Mouse (Mus musculus): ENCODE data around the gene Ankrd60.

Gene Ankrd60

DNA sequence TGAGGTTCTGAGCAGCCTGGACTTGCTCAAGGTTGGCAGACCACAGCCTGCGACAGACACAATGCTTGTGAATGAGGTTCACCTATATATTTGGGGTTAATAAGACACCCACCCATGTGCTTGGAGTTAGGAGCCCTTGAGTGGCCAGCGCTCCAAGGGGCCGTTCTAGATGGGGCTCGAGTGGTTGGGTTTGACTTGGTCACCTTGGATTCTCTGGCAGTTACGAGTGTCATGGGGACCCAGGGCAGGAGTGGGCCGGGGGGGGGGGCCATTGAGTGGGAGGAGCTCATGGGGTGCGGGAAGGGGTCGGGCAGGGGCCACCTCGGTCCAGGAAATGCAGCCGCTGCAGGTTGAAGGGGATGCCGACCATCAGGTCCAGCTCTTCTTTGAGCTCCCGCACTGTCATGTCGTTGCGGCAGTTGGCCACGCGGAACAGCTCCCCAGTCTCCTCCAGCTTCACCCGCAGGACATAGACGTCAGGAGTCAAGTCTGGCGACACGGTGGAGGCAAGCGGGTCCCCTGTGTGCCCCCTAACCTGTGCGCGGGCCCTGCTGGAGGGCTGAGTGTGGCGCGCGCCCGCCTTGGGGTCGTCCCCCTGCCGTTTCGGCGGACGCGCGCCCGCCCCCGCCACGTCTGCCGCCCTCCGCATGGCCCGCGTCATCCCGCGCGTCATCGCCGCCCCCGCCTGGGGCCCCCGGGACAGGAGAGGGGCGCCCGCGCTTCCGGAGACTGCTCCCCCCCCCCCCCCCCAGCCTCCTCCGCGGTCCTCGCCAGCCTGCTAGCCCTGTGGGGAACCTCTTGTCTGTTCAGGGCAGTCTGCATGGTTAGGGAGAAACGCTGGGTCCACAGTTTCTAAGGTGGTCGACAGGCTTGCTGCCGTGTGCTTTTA is at the start of gene Ankrd60:
Gene Ankrd60 (minus strand): TSS at position 697 of the 889 bp plus-strand sequence.
- peak; percentile 58 for DNase-seq

DNA sequence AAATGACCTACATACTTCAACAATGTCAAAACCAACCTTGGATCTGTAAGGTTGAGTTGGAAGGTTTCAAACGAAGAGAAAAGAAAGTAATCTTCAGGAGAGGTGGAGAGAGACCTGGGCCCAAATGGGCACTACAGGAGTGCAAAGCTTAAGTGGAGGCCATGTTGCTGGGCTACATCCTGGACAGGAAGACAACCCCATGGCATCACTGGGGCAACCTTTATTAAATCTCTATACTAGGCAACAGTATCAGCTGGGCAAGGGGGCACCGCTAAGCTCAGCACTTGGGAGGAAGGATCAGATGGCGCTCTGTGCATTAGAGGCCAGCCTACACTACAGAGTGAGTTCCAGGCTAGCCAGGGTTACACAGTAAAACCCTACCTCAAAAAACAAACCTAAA is 47.6 kb upstream of the Ankrd60 start:
- DNase-seq: no peak

DNA sequence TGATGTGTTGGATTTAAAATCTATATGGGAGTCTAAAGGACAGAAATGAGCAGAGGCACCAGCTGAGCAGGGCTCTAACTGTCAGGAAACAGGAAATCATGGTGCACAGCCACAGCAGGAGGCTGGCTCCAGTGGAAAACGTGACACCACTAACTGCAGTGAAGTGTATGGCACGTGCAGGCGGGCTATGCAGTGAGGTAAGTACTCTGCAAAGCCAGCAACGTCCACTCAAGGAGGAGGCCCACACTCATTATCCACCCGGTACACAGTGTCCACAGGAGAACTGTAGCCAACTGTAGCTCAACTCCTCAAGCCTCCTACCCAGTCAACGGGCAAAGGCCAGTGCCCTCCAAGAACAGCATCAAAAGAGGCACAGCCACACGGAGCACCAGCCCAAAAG is 46.5 kb upstream of the Ankrd60 start:
- DNase-seq: no peak

DNA sequence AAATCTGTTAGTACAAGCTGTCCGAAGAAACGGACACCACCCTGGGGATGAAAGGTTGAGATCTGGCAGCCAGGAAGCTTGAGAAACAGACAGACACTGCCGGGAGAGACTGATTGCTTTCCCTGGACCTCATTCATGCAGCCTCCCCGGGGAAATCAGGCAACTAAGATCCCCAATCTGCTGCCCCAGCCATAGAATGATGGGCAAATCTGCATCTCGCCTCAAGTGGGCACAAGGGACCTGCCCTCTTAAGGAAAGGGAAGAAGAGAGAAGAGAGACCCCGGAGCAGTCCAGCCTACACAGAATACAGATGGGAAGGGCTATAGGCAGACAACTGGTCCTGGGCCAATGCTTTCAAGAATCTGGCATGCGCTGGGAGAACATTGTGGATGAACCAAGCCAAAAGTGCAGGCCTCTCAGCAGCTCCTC is 44.0 kb upstream of the Ankrd60 start:
- DNase-seq: no peak

DNA sequence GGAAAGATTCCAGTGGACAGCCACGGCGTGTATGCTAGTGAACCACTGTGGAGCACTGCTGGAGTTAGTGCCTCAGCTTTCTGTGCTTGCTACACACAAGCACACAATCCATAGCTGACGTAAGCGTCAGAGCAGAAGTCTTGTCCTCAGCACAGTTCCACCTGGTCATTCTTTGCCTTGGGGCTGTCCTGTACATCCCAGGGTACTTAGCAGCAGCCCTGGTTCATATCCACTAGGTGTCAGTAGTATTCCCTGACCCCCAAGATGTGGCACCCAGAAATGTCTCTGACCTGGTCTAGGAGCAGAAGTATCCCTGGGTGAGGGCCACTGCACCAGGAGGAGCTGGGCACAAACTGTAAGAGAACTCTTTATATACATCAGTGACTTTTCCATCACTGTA is 42.5 kb upstream of the Ankrd60 start:
- no peak for DNase-seq

DNA sequence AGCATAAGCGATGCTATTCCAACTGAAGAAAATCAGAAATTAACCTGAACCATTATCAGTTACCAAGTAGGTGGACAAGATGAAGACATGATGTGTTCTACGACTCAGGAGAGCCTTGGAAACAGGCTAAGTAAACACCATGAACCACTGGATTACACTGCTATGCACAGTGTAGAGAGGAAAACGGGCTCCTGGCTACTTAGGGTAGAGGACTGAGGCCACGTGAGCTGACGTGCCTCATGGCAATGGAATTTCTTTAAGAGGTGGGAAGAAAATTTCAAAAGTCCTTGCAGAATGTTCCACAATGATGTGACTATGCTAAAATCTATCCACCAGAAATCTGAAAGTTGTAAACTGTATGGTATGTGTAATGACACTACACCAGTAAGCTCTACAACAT is 41.0 kb upstream of the Ankrd60 start:
- no peak for DNase-seq

DNA sequence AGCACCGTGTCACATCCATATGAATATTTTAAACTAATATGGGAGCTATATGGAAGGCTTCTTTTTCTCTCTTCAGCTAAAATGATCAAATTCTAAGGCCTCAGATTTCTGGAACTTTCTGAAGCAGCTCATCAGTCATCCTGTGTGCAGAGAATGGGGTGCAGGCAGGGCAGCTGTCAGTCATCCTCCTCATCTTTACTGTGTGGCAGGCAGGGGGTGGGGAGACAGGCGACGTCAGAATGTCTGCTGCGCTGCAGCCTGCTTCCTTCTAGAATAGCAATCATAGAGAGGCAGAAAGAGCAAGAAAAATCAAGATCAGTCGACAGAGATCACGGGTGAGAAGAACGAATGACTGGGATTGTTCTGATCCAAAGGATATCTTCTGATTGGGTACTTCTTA is 38.0 kb upstream of the Ankrd60 start:
- no peak for DNase-seq

DNA sequence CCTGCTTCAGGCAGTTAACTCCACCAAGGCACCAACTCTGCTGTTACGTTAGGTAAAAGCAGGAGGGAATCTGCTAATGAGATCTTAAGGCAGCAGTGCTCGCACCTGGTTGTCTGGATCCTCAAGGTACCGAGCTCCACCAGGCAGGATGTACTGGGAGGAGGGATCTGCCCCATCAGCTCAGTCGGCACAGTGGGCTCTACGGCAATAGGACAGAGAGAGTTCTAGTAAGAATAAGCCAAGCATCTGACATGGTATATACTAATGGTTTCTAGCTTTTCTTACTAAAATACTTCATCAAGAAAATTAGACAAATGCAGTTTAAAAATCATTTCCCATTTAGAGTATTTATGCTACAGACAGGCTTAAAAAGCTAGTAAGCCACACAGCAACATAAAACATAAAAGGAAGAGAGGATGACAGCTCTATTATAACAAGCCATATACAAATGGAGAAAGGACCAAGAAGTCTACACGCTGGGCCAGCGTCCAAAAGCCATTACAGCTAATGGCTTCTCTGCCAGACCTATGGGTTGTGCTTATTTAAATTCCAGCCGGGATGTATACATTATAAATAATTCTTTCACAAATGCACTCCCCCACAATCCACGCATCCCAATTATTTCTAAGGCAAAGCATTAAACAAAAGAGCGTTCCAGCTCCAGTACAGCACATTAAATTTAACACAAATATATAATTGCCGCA is 37.4 kb upstream of the Ankrd60 start:
- DNase-seq: no peak

DNA sequence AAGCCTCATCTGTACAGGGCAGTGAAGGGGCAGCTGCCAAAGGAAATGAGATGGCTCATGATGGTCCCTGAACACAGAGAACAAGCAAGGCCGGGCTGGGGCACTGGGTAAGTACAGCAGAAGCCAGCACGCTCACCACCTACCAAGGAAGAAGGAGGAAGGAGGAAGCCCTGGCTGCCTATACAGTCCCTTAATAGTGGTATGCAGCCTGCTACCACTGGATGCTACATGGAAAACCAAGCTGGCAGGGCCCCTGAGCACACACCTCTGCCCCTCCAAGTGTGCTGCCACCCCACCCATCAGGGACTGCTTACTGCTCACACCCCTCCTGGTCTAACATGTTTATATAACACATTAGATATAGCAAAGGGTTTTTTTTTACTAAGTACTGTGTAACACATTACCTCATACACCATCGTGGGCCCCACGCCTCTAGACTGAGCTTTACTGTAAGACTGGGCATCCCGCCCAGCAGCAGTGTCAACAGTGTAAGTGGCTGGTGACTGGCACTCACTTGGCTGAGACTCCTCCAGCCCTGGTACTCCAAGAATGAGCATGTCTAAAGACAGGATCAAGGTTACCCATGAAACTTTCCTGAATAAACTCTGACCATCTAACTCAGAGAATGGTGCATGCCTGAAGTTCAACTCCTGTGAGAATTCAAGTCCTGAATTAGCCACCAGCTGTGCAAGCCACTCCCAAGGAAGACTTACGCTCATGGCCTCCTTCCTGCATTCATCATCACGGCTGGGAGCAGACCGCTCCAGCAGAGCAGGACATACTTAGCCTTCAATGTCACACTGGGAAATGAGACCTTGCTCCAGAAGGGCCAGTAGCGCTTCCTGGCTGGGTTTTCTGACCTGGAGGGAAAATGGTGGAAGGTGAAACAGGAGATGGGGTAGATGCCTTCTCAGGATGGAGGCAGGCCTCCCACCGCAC is 30.1 kb upstream of the Ankrd60 start:
- no peak for DNase-seq

DNA sequence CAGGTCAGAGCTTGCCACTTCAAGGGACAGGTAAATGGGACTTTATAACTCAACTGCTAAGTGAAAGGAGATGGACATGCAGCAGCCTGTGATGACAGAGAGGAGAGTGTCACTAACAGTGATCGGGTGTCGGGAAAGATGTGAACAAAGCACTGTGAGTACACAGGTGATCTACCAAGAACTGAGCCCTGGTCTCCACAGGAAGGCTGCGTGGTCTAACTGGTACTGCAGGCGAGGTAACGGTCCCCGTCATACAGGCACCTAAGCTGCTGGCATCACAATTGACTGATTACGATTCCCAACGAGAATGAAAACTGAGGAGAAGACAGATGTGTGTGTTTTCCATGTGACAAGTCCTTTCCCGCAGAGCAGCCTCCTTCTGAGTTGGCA is 28.2 kb upstream of the Ankrd60 start:
- no peak for DNase-seq

DNA sequence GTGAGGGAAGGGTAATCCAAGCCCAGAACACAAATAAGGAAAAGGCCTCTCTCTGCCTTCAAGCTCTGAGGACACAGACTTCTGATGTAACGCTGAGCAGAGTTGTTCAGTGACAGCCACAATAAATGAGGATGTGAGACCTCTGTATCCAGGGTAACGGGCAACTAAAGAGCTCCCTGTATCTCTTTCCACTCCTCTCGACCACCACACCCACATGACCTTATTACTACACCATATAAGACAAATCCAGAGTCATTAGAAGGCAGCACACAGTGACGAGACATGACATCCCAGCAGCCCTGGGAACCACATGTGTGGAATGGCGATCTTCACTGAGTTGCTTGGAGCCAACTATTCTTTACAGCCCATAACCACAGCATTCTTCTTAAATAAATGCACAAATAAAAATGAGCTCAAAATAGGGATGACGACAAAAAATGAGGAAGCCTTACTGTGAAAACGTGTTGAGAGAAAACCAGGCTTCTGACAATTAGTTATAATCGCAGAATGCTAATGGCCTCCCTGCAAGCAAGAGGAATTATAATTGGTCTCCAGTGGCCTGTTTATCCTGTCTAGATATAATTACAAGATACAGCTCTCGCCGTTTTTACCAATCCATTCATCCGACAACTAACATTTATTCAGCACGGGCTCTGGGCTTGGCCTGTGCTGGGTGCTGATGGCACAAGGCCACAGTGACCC is 27.7 kb upstream of the Ankrd60 start:
- DNase-seq: peak; percentile 60

DNA sequence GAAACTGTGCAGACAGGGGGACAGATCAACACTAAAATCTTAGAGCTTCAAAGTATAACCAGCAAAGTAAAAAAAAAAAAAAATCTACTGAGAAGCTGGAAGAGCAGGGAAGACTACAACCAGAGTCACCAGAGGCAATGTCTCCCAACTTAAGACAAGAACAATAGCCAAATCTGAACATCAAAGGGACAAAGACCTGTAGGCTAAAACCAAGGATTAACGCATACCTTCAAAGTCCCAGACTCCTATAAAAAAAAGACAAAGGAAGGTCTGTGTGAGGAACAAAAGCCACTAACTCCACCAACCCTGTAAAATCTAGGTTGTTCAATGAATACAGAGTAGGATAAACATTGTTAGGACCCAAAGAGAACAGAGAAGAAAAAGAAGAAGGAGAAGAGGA is 23.7 kb upstream of the Ankrd60 start:
- DNase-seq: no peak

DNA sequence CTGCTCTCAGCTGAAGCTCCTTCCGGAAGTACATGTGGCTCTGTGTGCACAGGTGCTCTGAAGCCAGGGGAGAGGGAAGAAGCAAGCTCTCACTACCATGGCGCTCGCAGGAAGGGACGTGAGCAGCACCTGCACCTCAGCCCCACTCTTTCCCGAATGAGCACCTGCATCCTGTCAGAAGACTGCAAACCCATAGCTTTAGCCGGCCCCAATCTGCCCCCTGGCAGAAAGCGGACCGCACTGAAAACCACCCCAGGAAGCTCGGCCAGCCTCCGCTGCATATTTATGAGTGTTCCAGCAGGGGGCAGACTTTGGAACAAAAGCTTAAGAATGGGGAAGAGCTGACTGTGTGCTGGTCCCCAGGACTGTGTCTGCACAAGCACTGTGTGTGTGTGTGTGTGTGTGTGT is 17.2 kb upstream of the Ankrd60 start:
- peak; percentile 36 for DNase-seq

DNA sequence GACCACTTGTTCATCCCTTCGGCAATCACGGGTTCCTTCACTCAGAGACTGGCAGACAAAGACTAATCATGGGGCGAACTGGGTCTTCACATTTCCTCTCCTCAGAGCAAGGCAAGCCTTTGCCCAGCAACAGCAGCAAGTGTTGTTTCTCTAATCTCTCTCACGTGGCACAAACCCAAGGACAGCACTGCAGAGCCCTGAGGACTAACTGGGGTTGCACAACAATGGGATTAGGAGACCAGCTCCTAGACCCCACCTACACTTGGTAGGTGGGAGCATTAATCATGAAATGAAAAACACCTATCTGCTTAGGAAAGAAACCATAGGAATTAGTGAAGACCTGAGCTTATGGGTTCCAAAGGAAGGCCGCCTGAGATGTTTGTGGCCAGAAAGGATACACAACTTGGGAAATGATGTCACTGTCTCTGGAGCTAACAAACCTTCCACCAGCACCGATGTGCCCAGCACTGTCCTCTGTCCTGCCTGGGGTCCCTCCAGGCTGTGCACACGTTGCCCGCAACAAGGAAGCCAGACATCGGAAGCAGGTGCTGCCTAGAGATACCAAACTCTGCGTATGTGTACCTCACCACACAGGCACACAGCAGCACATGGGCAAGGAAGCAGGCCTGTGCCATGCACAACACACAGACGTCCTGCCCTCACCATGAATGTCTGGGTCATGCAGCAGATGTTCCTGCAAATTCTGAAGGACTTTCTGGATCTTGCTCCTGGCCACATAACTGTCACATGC is 16.3 kb upstream of the Ankrd60 start:
- no peak for DNase-seq

DNA sequence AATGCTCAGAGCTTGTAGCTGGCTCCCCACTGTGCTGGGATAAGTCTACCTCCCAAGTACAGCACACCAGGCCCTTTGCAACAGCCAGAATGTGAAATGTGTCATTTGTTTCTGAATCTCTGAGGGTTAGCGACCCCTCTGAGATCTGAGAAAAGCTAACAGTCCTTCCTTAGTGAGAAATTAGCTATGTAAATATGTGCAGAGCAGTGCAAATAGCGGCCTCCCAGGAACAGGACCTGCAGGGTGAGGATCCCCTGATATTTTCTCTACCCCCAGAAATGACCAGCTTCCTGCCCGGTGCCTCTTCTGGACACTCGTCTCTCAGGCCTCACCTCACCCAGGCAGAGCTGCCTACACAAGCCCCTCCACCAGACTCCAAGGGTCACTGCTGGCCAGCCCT is 15.7 kb upstream of the Ankrd60 start:
- no peak for DNase-seq

DNA sequence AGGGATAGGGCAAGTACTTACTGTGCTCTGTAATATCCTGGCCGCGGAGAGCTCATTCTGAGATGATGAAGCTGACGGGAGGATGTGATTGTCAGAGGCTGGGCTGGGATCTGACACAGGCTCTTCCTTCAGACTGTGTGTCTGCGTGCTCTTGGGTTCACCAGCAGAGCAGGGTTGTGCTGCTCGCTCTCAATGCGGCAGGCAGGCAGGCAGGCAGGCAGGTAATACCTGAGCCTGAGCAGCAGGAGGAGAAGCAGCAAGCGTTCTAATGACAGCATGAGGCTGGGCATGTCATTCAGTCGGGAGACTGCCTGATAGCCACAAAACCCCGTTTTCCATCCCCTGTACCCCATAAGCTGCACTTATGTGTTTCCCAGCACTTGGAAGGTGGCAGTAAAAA is 14.6 kb upstream of the Ankrd60 start:
- DNase-seq: no peak

DNA sequence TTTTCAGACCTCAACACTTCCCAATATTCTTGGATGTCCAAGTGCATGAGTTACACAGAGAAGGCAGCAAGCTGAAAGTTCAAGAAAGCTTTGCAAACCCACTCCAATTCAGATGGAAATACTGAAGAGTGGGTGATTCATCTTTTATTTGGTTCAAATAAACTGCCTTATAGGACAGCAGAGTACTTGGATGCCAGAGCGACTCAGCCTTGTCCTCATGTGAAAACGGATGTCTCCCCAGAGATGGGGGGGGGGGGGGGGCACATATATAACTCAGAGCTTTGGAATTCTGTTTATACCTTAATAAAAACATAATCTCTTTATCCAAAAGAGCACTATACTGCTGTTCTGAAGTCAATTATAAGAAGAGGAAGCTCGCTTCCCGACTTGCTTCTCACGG is 9.2 kb upstream of the Ankrd60 start:
- DNase-seq: no peak

DNA sequence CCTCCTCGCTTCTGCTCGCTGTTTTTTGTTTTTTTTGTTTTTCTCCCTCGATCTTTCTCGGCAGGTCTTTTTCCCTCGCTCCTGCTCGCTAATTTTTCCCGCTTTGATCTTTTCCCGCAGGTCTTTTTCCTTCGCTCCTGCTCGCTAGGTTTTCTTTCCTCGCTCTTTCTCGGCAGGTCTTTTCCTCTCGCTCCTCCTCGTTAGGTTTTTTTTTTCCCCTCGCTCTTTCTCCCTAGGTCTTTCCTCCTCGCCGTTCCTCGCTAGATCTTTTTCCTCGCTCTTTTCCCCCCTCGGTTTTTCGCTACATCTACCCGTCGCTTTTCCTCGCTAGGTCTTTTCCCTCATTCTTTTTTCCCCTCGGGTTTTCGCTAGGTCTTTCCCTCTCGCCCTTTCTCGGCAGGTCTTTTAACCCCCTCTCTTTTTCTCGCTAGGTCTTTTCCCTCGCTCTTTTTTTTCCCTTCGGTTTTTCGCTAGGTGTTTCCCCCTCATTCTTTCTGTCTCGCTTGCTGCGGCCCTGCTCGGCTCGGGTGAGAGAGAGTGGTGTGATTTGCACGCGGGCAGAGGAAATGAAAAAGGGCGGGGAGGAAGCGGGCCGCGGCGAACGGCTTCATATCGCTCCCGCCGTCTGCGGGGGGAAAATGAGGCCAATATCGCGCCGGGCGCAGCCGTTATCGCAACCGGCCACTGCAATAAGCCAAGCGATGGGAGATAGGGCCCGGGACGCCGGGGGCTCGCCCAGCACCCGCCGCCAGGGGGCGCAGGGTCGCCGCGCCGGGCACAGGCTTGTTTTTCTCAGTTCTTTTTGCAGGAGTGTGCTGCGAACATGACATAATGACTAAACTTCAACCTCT is 8.2 kb upstream of the Ankrd60 start:
- DNase-seq: peak; percentile 83

DNA sequence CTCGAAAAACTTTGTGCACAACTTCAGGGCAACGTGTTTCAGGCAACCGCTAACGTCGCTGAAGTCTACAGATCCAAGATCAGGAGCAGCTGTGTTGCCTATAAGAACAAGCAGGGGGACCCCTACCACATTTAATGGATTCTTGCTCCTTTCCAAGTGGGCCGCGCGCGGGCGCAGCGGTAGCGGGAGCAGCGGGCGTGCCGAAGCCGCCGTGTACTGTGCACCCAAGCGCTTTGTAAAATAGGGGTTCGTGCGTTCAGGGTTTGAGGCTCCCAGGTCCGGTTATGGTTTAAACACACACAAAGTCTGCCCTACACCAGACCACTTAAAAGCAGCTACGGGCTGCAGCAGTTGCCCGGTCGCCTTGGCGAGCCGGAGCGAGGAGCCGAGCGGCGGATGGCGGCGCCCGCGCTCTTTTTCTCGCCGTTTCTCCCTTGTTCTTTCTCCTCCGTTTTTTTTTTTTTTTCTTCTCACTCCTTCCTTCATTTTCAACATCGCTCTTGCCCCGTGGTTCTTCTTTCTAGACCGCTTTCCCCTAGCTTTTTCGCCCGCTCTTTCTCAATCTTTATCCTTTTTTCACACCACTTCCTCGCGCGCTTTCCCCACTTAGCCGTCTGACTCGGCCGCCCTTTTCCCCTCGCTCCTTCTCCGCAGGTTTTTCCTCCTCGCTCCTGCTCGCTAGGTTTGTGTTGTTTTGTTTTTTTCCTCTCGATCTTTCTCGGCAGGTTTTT is 7.4 kb upstream of the Ankrd60 start:
- peak; percentile 82 for DNase-seq

DNA sequence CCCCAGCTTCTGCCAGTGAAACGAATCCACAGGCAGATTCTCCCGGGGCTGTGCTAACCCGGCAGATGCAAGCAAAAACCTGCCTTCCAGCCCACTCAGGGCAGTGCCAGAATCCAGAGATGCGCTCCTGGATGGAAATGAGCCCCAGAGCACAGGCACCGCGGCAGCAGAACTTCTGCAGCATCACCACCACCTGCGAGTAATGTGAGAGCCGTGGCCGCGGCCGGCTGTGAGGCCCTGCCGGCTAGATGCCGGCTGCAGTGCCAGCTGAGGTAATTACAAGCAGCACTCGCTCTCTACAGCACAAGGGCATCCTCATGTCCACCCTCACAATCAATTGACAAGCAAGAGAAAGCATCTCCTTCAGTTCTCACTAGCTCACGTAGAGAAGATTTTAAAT is 6.2 kb upstream of the Ankrd60 start:
- peak; percentile 27 for DNase-seq

All from retina, postnatal 1 day (tissue).